Mouse (Mus musculus): ENCODE data around the gene Ccsap. TPM values are rescaled to one million over a fixed set of nuclear protein-coding genes. Genes with fewer than 3 reads are reported as not detected.
"Not testable (repeated sequence)": the region's sequence is repeated elsewhere in the genome, so short reads cannot be mapped to it uniquely, and the experiment has no call there.

Gene Ccsap
- total RNA-seq, 2 experiments from 2014 or later, result 1.3 to 1.6 TPM

GRCm38 (mm10) chr8:123840578-123841345, 19.2 kb downstream of the Ccsap start:
- intact Hi-C loops (cut with DNase I), result no loop called here

GRCm38 (mm10) chr8:123838496-123838895, 21.5 kb downstream of the Ccsap start:
- intact Hi-C loops (cut with DNase I), result no loop called here

More at GRCm38 (mm10) chr8:123840578-123841345, 19.2 kb downstream of the Ccsap start:
- no peak for DNase-seq (ENCODE audit: low spot score)

GRCm38 (mm10) chr8:123836354-123836753, 23.7 kb downstream of the Ccsap start:
- DNase-seq (ENCODE audit: low spot score), result no peak
- intact Hi-C loops (cut with DNase I), result no loop called here

More at GRCm38 (mm10) chr8:123838496-123838895, 21.5 kb downstream of the Ccsap start:
- DNase-seq (ENCODE audit: low spot score), result no peak

- intact Hi-C loops (cut with DNase I), result no loop called here
- no peak for DNase-seq (ENCODE audit: low spot score)
Measured at GRCm38 (mm10) chr8:123835451-123835850, 24.6 kb downstream of the Ccsap start.

GRCm38 (mm10) chr8:123832757-123833156, 27.3 kb downstream of the Ccsap start:
- intact Hi-C loops (cut with DNase I), result loop anchor here (1.0 kb wide), 1 partner anchor 42 kb away; no protein-coding TSS in a partner anchor
- DNase-seq (ENCODE audit: low spot score), result no peak

GRCm38 (mm10) chr8:123827523-123827922, 32.5 kb downstream of the Ccsap start:
- DNase-seq (ENCODE audit: low spot score), result no peak
- intact Hi-C loops (cut with DNase I), result no loop called here

GRCm38 (mm10) chr8:123826758-123827157, 33.3 kb downstream of the Ccsap start:
- intact Hi-C loops (cut with DNase I), result no loop called here
- no peak for DNase-seq (ENCODE audit: low spot score)

- intact Hi-C loops (cut with DNase I), result no loop called here
Measured at GRCm38 (mm10) chr8:123826001-123826400, 34.0 kb downstream of the Ccsap start.

GRCm38 (mm10) chr8:123823532-123824123, 36.4 kb downstream of the Ccsap start:
- intact Hi-C loops (cut with DNase I), result no loop called here
- DNase-seq (ENCODE audit: low spot score), result no peak

More at GRCm38 (mm10) chr8:123826001-123826400, 34.0 kb downstream of the Ccsap start:
- no peak for DNase-seq (ENCODE audit: low spot score)

- no peak for DNase-seq (ENCODE audit: low spot score)
- intact Hi-C loops (cut with DNase I), result no loop called here
Measured at GRCm38 (mm10) chr8:123823111-123823510, 36.9 kb downstream of the Ccsap start.

- DNase-seq (ENCODE audit: low spot score), result no peak
- intact Hi-C loops (cut with DNase I), result no loop called here
Measured at GRCm38 (mm10) chr8:123820780-123821179, 39.2 kb downstream of the Ccsap start.

- DNase-seq (ENCODE audit: low spot score), result no peak
- intact Hi-C loops (cut with DNase I), result no loop called here
Measured at GRCm38 (mm10) chr8:123819683-123820610, 40.1 kb downstream of the Ccsap start.

GRCm38 (mm10) chr8:123817747-123818146, 42.3 kb downstream of the Ccsap start:
- intact Hi-C loops (cut with DNase I), result no loop called here
- no peak for DNase-seq (ENCODE audit: low spot score)

GRCm38 (mm10) chr8:123816939-123817338, 43.1 kb downstream of the Ccsap start:
- DNase-seq (ENCODE audit: low spot score), result no peak
- intact Hi-C loops (cut with DNase I), result no loop called here

GRCm38 (mm10) chr8:123815325-123815724, 44.7 kb downstream of the Ccsap start:
- intact Hi-C loops (cut with DNase I), result no loop called here
- DNase-seq (ENCODE audit: low spot score), result no peak

GRCm38 (mm10) chr8:123813892-123814266, 46.1 kb downstream of the Ccsap start:
- intact Hi-C loops (cut with DNase I), result no loop called here
- no peak for DNase-seq (ENCODE audit: low spot score)

- intact Hi-C loops (cut with DNase I), result no loop called here
- no peak for DNase-seq (ENCODE audit: low spot score)
Measured at GRCm38 (mm10) chr8:123813173-123813891, 46.7 kb downstream of the Ccsap start.

- intact Hi-C loops (cut with DNase I), result no loop called here
- no peak for DNase-seq (ENCODE audit: low spot score)
Measured at GRCm38 (mm10) chr8:123812227-123812626, 47.8 kb downstream of the Ccsap start.

GRCm38 (mm10) chr8:123809342-123809741, 50.7 kb downstream of the Ccsap start:
- intact Hi-C loops (cut with DNase I); DNase-seq (ENCODE audit: low spot score): not testable (repeated sequence)

- intact Hi-C loops (cut with DNase I), result no loop called here
- DNase-seq (ENCODE audit: low spot score), result no peak
Measured at GRCm38 (mm10) chr8:123808671-123809070, 51.3 kb downstream of the Ccsap start.
